Mouse (Mus musculus): ENCODE data around the gene Snrnp48.

Gene Snrnp48

GRCm38 (mm10) chr13:38258901-38259300, 54.2 kb downstream of the Snrnp48 start:
- DNase-seq (ENCODE audit: low spot score in 2 of 2): no peak

DNA sequence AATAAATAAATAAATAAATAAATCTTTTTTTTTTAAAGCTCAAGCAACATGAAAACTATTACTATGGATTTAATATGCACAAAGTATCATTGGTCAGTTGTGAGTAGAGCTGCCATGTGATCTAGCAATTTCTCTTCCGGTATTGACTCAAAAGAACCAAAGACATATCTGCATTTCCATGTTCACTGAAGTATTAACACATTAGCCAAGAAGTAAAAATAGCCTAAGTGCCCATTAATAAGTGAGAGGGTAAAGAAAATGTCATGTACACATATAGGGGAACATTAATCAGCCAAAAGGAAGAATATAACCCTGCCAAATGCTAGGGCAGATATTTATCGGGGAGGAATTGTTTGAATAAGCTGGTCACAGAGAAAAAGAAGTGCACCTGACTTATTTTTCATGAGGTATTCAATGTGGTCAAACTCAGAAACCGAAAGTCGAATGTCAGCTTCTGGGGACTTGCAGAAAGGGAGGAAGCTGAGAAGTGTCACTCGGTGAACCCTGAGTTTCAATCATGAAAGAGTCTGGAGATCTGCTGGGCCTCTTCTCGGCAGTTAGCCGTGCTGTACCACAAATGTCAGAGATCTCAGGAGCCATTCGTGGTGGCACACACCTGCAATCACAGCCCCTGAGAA, 64.4 kb downstream of the Snrnp48 start:
- no peak for DNase-seq (ENCODE audit: low spot score in 2 of 2)

GRCm38 (mm10) chr13:38272624-38273023, 67.9 kb downstream of the Snrnp48 start:
- no peak for DNase-seq (ENCODE audit: low spot score in 2 of 2)

Measured in spleen, postnatal 4 days (tissue).